Mouse (Mus musculus): Measurements from ENCODE around the gene Tbc1d16.

Gene Tbc1d16

DNA sequence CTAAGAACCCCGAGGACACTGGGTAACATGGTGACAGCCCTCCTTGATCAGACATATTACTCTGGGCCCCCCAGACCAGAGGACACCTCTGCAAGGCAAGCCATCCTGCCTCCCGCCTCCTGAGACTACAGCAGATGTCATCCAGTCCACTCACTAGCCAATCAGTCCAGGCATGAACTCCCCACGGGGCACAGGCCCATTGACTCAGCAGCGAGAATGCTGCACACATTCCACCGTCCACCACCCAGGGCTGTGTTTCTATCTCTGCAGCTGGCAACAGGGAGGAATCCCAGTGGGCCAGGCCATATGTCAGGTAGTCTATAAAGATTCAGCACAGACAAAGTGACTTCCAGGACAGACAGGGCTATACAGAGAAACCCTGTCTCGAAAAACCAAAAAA, 20.3 kb downstream of the Tbc1d16 start:
- peak; percentile 71 for DNase-seq (ENCODE audit: low read depth)

DNA sequence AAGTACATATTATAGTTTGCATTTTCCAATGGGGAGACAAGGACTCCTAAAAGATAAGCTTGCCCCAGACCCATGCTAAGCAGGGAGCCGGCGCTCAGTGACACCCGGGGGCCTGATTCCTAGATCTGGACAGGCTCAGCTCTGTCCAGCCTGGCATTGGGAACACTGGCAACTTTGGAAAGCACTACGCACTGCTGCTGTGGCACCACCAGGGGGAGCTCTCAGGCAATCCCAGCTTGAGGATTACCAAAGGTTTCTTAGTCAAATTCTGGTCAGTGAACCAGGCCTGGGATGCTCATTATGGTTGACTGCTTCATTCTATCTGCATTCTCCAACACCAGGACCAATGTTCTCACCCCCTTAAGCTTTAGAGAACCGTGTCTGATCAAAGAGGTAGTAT, 21.7 kb downstream of the Tbc1d16 start:
- peak; percentile 88 for DNase-seq (ENCODE audit: low read depth)

DNA sequence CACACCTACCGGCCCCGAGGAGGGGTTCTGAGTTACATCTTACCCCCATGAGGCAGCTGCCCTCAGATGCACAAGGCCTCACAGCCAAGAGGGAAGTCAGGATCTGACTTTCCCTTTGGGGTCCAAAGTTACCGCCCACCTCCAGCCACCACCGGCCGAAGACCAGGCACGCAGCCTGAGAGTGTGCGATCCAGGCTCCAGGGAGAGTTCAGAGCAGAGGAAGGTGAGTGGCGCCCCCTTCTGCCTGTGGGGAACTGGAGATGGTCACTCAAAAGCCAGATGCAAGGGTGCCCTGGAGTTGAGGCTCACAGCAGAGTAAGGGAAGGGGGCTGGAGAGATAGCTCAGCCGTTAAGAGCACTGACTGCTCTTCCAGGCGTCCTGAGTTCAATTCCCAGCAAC, 22.6 kb downstream of the Tbc1d16 start:
- no peak for DNase-seq (ENCODE audit: low read depth)

DNA sequence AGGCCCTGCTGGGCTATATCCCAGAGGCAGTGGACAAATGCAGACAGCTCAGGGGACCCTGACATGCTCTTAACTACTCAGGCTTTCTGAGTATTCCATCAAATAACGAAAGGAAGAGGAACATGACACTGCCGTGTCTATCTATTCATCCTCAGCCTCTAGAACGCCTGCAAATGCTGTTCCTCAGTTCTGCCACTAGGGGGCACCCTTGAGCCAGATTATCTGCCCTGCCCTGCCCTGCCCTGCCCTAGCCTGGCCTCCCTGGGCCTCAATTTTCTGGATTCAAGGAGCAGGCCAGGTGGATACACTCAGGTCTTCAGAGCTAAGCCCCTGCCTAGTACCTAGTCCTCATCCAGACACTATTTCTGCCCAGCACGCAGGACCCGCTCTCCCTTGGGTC, 24.9 kb downstream of the Tbc1d16 start:
- peak; percentile 63 for DNase-seq (ENCODE audit: low read depth)

DNA sequence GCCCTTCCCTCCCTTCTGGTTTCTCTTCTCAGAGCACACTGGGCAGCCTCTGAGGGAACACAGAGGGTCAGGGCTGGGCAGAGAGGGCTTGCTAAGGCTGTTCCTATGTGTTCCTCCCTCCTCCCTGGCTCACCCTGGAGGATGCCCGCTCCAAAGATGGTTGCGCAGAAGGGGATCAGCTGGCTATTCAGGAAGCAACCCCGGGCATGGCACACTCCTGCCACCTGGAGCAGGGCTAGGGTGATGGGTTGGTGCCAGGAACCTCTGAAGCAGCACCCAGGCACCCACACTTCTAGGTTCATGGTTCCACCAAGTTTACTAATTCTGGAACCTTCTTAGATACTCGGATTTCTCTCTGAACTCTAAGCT, 29.1 kb downstream of the Tbc1d16 start:
- DNase-seq (ENCODE audit: low read depth), result no peak

DNA sequence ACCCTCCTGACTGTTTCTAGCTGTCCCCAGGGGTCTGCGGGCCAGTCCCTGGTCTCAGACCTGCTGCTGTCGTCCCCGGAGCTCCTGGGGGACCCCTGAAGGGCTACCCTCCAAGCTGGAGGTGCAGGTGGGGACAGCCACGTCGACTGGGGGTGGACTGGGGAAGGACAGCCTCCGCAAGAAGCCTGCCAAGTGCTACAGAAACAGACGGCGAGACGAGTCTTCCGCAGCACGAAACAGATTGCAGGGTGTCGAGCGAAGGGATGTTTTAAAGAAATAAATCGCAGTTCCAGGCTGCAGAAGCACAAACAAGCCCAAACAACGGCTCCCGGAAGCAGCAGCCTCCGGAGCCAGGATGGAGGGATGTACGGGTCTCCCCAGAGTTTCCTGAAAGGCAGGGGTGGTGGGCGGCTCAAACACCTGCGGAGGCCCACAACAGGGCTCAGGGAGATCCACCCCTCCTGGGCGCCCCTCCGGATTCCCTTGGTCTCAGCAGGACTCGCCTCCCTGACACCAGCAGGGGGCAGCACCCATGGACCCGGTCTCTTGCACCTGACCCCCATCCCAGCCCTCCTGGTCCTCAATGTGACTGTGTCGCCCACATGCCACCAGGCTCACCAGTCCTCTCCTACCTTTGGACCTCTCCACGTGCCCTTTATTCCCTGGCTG, 29.6 kb downstream of the Tbc1d16 start:
- DNase-seq (ENCODE audit: low read depth), result no peak

DNA sequence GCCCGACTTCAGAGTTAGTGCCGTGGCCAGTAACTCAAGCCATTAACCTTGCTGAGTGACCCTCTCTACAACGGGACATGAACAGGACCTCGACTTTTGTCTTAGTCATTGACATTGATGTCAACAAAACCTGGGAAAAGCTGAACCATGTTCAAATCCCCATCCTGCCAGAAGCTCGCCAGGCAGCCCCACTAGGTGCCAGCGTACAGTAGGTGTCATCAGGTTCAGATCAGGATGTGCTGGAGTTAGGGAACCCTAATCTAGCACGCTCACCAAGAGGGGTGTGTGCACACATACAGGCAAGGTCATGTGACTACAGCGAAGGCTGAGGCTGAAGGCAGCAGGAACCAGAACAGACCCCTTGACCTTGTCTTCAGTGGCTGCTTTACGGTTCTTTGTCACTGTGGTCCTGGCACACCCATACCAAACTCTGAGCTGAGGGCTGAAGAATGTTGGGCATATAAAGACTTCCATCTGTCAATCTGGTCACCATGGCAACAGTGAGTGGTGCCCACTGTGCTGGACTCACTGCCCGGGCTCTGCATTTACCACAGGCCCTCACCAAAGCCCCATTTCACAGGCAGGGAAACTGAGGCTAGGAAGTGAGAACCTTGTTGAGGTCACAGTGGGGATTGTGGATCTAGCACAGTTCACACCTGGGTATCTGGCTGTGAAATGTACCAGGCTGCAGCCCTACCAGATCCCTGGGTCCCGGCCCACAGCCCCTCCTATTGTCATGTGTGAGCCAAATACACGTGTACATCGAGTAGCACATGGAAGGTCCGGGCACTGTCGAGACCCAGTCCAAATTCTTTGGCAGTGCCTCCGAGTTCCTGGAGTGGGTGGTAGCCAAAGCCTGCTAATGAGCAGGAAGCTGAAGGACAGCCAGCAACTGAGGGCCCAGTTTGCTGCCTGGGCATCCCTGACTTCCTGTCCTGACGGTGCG, 30.4 kb downstream of the Tbc1d16 start:
- no peak for DNase-seq (ENCODE audit: low read depth)

DNA sequence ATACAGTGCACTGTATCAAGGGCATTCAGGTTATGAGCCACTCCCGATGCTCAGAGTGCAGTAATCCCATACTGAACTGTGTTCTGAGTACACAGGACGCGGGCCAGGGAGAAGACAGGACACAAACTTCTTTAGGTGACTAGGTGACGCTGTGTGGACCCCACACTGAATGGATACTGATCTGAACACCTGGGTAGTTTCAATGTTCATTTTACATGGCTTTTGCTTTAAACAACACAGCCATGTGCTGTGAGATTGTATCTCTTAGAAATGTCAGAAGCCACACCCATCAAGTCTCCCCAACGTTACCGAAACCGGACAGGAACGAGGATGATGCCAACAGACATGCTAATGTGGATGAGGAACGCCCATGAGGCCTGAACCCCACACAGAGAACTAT, 35.7 kb downstream of the Tbc1d16 start:
- no peak for DNase-seq (ENCODE audit: low read depth)

DNA sequence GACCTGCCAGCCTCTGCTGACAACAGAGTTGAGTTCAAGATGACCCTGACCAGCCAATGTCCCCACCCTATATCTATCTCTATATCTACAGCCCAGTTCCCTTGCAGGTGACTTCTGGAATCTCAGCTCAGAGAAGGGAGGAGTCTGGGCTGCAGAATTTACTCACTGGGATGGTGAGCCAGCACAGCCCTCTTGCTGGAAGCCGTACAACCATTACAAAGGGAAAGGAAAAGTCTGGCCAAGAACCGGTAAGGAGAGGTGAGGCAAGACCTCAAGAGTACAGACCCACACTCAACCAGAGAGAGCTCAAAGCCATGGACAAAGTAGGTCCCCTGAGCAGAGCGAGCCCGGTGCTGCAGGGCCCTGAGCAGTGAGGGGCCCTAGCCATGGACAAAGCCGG, 36.1 kb downstream of the Tbc1d16 start:
- DNase-seq (ENCODE audit: low read depth), result peak; percentile 45

DNA sequence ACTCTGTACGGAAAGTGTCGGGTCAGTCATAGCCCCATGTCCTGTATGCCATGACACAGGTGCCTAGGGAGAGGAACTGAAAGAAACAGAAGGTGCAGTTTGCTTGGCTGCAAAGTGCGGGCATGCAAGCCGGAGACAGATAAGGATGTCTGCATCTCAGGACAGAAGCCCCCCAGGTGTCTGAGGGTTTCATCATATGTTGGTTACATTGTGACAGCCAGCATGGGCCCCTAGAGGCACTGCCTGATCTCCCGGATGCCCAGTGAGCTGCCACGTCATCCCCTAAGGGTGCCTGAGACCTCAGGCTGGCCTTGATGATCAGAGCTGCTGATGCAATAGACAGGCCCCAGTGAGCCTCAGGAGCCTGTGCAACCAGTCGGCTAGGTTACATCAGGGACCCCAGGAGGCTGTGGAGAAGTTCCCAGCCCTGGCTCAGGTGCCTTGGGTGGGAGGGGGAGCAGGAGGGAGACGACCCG, 36.7 kb downstream of the Tbc1d16 start:
- peak; percentile 34 for DNase-seq (ENCODE audit: low read depth)

DNA sequence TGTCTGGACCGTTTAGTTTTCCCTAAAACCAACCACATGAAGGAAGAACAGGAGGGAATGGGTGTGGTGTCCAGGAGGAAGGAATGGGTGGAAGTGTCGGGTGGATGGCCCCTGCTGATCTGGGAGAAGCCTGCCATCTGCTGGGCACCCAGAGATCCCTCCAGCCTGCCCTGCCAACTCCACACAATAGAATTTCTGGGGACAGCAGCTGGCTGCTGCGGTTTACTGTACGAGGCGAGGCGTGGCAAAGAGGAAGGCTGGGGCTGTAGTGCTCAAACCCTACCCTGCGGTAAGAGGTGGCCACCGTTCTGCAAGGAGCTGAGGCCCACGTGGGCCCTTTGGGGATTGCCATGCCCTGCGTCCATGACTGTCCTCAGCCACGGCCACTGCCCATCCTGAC, 37.8 kb downstream of the Tbc1d16 start:
- peak; percentile 88 for DNase-seq (ENCODE audit: low read depth)

DNA sequence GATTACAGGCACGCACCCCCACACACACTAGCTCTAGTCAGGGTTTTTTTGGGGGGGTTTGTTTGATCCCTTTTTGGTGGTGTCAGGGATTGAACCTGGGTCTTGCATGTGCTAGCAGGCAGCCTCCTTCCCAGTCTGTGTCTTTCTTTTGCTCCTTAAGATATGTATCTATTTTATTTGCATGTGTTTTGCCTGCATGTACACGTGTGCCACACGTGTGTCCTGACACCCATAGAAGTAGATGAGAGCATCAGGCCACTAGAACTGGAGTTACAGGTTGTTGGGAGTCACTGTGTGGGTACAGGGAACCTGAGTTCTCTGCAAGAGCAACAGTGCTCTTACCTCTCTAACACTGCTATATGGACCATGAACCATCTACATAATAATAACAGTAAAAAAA, 39.0 kb downstream of the Tbc1d16 start:
- no peak for DNase-seq (ENCODE audit: low read depth)

DNA sequence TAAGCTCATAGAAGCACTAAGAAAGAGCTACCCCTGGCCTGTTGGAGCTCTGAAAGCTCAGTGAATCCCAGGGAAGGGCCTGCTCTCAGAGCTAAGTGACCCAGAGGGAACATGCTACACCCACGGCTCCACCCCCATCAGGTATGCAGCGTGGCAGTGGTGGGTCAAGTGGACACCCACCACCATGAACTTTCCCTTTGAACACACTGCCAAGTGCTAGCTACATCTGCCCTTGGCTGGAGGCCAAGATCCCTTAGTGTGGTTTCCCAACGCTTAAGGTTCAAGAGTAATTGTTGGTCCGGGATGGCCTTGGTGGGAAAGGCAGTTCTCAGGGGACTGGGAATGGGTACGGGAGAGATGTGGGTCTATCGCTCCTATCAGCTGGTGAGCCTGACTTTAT, 39.9 kb downstream of the Tbc1d16 start:
- DNase-seq (ENCODE audit: low read depth), result peak; percentile 61

DNA sequence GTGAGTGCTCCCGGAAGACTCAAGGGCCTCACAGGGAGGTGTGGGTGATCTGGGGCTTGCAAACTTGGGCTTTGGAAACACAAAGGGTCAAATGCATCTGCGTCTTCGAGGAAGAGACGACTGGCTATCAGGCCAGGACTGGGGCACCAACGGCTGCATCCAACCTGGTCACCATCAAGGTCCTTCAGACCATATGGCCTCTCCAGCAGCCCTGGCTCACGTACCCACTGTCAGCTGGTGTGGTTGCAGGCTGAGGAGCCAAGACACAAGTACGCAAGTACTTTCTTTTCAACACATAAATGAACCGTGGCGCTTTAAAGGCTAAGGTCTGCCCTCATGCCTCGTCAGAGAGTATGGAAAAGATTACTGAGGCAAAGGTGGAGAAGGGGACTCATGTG, 40.5 kb downstream of the Tbc1d16 start:
- DNase-seq (ENCODE audit: low read depth), result no peak

DNA sequence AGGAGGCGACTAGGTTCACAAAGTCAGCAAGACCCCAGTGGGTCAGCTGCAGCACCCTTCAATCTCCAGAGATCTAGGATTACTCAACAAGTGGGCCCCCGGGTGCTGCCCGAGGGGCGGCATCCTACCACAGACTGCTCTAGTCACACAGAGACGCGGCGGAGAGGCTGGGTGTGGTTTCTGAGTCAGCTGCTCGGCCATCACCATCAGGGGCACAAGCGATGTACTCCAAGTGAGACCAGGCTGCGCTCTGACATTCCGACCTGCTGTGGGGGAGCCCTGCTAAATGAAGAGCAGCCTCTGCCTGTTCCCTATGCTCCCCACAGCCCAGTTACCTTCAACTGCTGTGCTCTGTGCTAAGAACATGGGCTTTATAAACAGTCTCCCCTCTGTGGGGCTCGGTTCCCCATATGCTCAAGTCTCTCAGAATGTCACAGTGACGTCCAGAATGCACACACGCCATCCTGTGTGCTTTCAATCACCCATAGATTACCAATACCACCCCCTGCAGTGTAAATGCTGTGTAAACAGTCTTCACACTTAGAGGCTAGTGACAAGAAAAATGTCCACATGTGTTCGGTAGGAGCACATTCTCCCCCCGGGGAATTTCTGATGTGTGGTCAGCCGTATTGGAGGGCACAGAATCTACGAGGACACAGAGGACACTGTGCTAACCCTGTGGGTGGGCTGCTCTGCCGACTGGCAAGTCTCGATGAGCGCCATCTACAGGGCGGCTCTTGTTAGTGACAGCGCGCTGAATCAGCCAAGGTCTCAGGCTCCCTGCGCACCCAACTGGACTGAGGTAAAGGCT, 41.1 kb downstream of the Tbc1d16 start:
- DNase-seq (ENCODE audit: low read depth), result peak; percentile 76

DNA sequence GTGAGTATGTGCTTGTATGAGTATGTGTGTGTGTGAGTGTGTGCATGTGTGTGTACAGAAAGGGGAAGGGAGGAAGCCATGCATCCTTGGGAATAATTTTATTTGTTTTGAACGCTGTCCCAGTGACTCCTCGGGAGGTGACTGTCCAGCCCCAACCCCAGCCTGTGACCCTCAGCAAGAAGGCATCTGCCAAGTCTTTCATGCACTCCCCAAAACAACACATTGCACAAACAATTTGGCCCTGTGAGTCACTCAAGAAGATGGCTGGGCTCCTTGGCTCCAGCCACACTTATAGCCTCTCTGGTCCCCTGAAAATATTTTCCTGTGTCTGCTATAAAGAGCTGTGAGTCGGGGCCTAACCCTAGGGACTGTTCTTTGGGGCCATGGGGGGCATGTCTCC, 41.9 kb downstream of the Tbc1d16 start:
- DNase-seq (ENCODE audit: low read depth), result peak; percentile 76

DNA sequence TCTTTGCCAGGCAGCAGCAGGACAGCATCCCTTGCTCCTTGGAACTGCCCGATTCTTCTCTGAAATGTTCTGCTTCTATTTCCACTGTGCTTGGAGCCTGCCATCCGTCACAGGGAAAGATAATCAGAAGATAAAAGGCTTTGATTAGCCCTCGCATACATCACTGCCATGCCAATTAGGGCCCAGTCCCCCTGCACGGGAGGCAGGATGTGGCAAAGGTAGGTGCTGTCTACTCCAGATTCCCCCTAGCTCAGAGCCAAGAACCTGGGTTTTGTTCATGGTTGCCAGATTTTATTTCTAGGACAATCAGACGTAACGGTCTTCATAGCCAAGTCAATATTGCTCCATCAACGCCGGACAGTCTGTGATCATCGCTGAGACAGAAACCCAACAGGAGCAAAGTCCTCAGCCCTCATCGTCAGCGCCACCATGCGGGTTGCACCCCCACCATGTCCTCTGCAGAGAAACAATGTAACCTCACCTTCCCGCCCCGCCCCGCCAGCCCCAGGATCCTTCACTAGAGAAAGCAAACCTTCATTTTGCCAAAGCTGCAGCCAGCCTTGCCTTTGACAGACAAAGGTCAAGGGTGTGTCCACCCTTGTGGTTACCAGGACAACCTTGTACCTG, 44.5 kb downstream of the Tbc1d16 start:
- DNase-seq (ENCODE audit: low read depth), result no peak

DNA sequence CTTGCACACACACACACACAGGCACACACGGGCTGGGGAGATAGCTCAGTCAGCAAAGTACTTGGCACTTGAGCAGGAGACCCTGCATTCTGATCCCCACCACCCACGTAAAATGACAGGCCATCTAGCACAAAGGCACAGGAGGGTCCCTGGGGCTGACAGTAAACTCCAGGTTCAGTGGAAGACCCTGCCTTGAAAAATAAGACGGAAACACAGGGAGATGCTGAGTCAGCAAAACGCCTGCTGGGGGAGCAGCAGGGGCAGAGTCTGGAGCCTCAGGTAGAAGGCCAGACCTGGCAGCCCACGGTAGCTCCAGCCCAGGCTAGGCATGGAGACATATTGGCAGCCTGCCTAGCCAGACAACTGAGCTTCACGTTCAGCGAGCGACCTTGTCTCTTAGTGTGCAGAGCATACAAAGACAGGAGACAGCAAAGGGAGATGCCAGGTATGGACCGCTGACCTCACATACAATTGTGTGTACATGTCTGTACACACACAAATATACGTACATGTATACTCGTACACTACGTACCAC, 46.4 kb downstream of the Tbc1d16 start:
- no peak for DNase-seq (ENCODE audit: low read depth)

DNA sequence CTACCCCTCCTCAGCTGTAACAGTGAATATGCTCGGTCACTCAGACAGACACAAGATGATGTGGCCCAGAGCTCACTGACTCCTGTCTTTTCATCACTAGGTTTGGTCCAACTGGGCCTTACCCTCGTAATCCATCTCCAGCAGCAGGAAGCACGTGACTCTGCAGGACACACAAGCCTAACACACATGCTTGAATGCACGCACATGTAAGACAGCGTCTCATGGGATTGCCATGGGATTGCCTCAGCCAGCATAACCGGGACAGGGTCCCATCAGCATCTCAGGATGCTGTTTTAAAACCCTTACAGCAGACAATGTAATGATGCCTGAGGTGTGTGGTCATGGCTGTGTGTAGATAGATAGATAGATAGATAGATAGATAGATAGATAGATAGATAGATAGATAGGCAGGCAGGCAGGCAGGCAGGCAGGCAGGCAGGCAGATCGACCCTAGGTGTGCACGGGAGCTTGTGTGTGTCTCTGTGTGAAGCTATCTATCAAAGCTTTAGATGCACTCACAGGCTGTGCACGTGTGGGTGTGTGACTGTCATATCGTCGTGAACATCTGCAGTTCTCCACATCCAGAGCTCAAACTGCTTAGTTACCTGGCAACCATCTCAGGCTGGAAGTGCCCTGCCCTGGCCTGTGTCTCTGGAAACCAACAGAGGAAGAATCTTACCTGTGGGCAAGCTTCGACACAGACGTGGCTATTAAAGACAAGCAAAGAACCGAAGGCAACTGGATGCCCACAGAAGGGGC, 47.3 kb downstream of the Tbc1d16 start:
- DNase-seq (ENCODE audit: low read depth), result no peak

DNA sequence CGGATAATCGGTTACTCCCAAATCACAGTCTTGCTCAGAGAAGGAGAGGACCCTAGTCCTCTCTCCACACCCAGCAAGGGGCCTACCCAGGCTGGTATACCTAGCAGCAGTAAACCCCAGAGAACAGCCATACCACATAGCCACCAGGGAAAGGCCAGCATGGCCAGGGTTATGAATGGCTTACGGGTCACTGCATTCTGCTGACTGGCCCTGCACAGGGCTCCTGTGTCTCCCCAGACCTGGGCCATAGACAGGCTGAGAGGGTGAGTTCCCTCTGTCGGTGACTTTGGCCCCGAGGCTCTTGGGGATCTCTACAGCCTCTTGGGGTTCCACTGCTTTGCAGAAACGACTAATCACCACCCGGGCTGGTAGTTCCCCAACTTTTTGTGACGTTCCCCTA, 50.0 kb downstream of the Tbc1d16 start:
- DNase-seq (ENCODE audit: low read depth), result no peak

All from NIH3T3 (cell line).